Mouse (Mus musculus): Measurements from ENCODE around the gene Gm26897.

The Gm26897 gene

GRCm38 (mm10) chr5:111733851-111734250, at the start of gene Gm26897:
Gene Gm26897 (plus strand): TSS chr5:111733924.
- DNase-seq (ENCODE audit: low spot score), result no peak

- DNase-seq (ENCODE audit: low spot score), result no peak
These were observed 46.4 kb upstream of the Gm26897 start for GRCm38 (mm10) chr5:111687370-111687769.

DNA sequence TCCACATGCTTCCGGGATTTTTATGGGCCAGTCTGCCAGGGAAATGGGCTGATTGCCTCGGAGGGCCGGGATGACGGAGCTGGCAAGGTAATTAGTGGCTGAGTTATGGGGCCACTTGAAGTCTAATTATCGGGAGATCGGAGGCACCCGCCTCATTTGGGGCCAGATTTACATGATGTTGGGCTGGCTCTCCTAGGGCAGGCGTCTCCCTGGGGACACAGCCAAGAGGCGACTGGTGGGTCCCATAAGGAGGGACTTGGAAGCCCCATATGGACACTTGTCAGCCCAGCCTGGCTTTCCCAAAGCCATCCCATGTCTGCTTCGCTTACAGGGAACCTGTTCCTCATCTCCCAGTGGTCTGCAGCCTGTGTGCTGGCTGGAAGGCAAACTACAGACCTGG, 45.1 kb upstream of the Gm26897 start:
- DNase-seq (ENCODE audit: low spot score), result no peak

GRCm38 (mm10) chr5:111697996-111698395, 35.7 kb upstream of the Gm26897 start:
- DNase-seq (ENCODE audit: low spot score), result no peak

DNA sequence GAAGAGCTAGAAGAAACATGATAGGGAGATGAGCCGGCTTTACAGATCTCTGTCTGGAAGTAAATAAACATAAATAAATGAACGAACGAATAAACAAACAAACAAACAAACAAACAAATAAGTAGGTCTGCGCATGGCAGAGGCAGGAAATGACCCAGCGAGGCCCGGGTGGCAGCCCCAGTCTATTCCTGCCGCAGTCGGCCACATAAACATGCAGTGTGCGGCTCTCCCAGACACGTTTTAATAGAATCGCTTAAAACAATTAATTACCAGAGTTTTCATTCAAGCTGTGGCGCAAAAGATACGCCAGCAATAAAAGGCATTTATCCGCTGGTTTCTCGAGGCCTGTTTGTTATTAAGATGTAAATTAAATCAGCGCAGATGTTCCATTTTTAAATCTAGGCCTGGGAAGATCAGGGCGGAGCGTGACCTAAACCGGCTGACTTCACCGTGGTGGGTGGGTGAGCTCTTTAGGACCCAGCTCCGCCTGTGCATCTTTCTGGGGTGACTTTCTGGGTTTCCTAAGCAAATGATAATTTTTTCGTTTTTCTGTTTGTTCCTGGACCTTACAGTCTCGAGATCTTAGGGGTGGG, 33.9 kb upstream of the Gm26897 start:
- no peak for DNase-seq (ENCODE audit: low spot score)

DNA sequence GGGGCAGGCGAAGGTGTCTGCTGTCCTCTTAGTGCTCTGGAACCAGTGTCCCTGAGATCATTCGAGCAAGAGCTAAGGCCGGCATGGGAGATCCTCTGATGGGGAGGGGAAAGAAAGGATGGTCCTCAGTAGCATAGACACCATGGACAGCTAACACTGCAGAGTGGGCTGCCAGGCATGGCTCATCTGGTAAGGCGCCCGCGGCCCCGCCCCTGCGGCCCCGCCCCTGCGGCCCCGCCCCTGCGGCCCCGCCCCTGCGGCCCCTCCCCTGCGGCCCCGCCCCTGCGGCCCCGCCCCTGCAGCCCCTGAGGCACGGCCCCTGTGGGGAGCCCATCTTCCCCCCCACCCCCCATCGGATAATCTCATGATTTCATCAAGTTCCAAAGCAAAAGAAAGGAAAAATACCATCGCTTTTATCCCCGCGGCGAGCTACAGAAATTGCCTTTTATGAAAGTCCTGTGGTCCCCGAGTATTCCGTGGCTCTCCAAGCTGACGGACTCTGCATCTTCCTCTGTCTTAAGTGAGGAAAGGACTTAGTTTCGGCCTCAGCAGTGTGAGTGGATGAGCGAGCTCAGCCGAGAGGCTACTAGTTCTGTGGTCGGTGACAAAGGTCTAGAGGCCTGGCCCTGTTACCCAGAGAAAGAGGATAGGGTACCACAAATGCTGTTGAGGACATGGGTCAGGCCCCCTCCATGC, 31.9 kb upstream of the Gm26897 start:
- no peak for DNase-seq (ENCODE audit: low spot score)

DNA sequence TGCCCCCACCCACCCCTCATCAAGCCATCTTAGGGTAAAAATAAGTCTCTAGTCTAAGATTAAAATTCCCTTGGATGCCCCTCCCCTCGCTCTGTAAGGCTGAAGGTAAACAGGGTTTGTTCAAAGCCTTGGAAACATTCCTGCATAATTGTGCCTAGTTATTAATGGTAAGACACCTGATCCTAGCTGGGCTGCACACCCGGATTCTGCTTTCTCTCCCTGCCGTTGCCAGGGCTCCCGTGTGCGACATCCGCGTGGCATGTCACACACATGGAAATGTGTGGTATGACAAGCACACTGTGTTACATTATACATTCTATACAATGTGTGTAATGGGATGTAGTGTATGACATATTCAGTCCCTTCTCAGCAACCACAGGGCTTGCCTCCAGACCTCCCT, 30.1 kb upstream of the Gm26897 start:
- no peak for DNase-seq (ENCODE audit: low spot score)

DNA sequence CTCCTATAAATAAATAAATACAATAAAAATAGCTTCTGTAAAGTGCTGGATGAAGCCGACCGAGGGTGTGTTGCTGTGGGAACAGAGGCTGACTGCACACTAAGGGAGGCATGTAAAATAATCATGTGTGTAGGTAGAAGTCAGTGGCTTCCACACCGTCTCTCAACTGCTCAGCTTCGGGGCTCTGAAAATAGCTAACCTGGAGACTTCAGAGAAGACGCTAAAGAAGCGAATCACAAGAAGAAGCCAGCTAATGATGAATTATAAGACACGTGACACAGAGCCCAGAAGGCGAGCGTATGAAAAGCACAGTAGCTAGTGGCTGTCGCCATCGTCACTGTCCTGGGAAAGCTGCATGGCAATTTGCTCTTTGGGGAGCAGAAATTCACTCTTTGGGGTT, 29.4 kb upstream of the Gm26897 start:
- DNase-seq (ENCODE audit: low spot score), result no peak

DNA sequence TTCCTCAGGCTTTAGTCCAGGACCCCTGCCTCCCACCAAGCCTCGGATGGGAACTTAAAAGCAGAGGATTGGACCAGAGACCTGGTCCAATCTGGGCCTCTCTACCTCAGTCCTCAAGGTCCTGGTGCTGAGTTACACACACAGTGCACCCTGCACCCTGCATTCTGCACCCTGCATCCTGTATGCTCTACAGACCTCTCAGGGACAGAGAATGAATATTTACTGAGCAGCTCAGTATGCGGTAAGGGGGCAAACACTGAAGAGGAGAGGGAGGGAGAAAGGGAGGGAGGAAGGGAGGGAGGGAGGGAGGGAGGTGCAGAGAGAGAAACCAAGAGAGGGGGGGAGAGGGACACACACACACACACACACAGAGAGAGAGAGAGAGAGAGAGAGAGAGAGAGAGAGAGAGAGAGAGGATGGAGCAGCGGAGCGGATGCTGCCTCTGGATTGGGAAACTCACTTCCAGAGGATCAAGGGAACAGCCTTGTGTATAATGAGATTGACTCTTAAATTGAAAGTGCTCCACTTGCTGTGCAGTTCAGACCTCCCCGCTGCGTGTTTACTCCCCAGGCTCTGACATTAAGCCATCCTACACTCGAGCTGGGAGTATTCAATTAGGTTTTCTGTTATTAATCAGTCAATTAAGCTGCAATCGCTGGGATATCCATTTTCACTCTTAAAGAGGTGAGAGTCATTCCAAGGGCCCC, 24.4 kb upstream of the Gm26897 start:
- DNase-seq (ENCODE audit: low spot score), result no peak

GRCm38 (mm10) chr5:111719018-111719417, 14.7 kb upstream of the Gm26897 start:
- no peak for DNase-seq (ENCODE audit: low spot score)

- DNase-seq (ENCODE audit: low spot score), result no peak
These were observed 13.0 kb upstream of the Gm26897 start for GRCm38 (mm10) chr5:111720726-111721125.

- no peak for DNase-seq (ENCODE audit: low spot score)
These were observed 9.0 kb upstream of the Gm26897 start for GRCm38 (mm10) chr5:111724713-111725112.

- no peak for DNase-seq (ENCODE audit: low spot score)
These were observed 8.4 kb upstream of the Gm26897 start for GRCm38 (mm10) chr5:111725195-111725920.

DNA sequence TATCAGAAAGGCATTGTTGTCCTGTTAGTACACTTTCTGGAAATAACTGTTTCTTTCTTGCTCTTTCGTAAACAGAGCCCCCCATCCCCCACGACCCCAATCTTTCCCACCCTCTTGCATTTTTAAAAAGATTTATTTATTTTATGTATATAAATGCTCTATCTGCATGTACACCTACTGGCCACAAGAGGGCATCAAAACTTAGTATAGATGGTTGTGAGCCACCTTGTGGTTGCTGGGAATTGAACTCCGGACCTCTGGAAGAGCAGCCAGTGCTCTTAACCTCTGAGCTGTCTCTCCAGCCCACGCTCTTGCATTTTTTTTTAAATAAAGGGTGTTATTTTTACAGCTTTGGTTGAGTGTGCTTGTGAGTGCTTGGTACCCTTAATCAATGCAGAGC, 5.3 kb upstream of the Gm26897 start:
- DNase-seq (ENCODE audit: low spot score), result no peak

GRCm38 (mm10) chr5:111730560-111731167, 3.1 kb upstream of the Gm26897 start:
- DNase-seq (ENCODE audit: low spot score), result no peak

DNA sequence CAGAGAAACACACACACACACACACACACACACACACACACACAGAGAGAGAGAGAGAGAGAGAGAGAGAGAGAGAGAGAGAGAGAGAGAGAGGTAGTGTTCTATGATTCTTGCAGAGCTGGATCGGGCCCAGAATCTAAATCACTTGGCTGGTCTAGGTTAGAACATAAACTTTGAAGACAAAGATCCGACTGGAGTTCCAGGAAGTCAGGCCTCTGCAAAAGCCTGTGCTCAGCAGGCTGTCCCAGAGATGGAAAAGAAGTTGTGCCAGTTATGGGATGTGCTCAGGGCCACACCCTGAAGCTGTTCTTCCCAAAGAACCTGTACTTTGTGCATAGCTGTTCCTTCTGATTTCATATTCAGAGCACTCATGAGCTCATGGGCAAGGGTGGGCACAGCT, 1.5 kb upstream of the Gm26897 start:
- no peak for DNase-seq (ENCODE audit: low spot score)

DNA sequence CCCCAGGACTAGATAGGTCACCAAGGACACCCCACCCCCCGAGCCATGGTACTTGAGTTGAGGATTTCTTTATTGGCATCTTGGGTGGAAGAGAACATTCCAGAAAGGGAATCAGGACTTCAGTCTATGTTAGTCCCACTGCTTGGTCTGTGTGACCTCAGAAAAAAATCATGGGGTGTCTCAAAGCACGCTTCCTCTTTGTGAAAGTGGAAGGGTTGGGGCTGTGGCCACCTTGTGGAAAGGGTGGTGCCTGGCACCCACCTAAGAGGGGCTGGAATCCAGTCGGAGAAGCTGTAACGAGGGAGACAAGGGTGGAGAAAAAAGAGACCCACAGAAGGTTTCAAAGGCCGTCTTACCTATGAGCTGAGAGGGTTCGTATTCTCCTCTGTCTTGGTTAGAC, 5.8 kb downstream of the Gm26897 start:
- no peak for DNase-seq (ENCODE audit: low spot score)

DNA sequence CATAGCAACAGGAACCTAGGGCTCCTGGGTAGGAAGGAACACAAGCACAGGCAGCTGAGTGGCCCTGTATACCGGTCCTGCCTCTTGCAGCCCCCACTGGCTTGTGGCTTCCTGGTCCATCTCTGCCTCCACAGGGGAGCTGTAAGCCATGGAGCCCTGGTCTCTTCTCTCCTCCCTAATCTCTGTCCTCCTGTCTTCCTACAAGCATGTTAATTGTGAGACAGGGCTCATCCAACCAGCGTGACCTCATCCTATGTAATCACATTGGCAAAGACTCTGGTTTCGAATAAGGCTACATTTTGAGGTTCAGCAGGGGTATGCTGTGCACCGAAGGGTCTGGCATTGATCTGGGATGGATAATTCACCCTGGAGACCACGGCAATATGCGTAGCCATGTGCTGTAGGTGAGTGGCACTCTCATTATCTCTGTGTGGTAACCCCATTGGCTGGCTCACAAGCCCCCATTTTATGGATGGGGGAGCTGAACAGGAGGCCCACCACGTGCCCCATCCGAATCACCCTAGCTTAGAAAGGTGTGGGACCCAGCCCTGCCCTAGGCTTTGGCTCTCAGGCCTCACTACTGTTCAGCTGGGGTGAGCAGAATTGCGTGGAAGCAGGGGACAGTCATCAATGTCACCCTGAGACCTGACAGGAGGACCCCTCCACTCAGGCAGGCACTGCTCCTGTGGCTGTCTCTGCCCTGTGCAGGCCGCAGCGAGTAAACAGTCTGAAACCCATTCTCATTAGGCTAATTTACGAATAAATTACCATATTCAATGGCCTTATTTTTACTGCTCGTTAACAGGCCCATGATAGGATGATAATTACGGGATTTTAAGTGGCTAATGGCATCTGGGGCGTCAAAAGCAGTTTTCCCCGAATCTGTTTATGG, 6.9 kb downstream of the Gm26897 start:
- DNase-seq (ENCODE audit: low spot score), result no peak

GRCm38 (mm10) chr5:111741352-111741751, 7.6 kb downstream of the Gm26897 start:
- no peak for DNase-seq (ENCODE audit: low spot score)

DNA sequence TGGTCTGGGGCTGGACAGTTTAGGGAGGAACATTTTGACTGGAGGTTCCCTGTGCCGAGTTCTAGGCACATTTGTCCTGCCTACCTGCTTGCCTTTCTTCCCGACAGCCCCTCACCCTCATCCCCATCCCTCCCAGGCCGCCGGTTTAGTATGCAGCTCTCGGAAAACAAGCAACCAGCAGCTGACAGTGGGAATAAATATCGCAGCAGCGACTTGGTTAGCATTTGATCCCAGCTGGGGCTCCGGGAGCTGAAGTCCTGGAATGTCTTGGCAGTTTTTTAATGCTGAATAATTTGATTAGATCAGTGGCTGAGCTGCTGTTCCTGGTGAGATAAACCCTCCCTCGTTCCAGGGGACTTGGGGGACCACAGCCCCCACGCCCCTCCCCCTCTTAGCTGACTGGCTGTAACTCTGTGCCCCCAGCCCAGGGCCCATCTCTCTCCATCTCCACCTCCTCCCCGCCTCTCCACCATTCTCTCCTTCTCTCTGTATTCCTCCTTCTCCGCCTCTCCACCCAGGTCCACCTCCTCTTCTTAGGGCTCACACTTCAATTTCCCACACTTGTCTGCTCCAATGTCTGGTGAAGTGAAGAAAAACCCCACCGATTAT, 8.7 kb downstream of the Gm26897 start:
- DNase-seq (ENCODE audit: low spot score), result no peak

DNA sequence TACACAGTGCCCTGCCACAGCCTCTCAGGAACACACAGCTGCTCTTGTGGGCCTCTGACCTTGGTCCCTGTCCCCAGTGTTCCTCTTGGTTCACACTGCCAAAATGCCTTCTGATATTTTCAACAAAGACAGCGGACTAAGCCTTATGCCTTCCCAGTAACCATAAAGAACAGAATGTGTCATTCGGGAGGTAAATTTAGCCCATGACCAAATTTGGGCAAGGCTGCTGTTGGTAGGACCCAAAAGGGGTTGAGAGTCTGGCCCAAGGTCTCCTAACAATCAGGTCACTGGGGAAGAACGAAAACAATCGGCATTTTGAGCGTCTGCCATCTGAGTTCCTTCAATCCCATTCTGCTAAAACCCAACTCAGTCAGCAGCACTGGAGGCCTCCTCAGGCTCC, 15.9 kb downstream of the Gm26897 start:
- no peak for DNase-seq (ENCODE audit: low spot score)

All from MN1 (cell line).